Mouse (Mus musculus) cortical plate, adult 2 months (tissue): ENCODE measurements around the gene Zkscan16.

ENCODE experiments used
- CTCF ChIP-seq: fragments of 200-500 bp; IDR thresholded peaks from 2 replicates; pipeline ENCODE4 v1.5.1; 2011; ENCODE audit warnings: mild to moderate bottlenecking, control low read depth, low read length; ENCODE audit not compliant: insufficient read depth; ENCODE audit errors: extremely low read depth
- POLR2A ChIP-seq: fragments of 200-500 bp; IDR thresholded peaks from 2 replicates; pipeline ENCODE4 v1.6.1; 2011; ENCODE audit warnings: mild to moderate bottlenecking, low read length, control low read depth; ENCODE audit not compliant: insufficient read depth; ENCODE audit errors: extremely low read depth

- TF ChIP-seq CTCF (no peak), POLR2A (no peak)
These were observed 18.3 kb downstream of the Zkscan16 start for GRCm38 (mm10) chr4:58961719-58962118.
